Mouse (Mus musculus): ENCODE results near the gene Dnah1. TPM values are rescaled to one million over a fixed set of nuclear protein-coding genes. Genes with fewer than 3 reads are reported as not detected.

The Dnah1 gene
- polyA plus RNA-seq, 1 experiment: not detected

DNA sequence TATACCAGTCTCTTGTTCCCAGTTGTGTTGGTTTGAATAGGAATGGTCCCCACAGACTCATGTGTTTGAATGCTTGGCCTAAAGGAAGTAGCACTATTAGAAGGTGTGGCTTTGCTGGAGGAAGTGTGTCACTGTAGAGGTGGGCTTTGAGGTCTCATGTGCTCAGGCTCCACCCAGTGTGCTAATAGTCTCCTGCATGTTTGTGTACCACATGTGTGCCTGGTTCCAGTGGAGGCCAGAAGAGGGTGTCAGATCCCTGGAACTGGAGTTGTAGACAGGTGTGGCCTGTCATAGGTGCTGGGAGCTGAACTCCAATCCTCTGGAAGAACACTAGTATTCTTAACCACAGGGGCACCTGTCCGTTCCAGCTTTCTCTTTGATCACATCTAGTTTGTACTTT is 3.5 kb upstream of the Dnah1 start:
- Histone ChIP-seq H3K27ac (replicated peaks; ENCODE audit: low read depth, low read length) (no peak overlapping the region), H3K4me3 (ENCODE audit: insufficient read depth, low read depth, low read length) (no peak overlapping the region), H3K4me1 (ENCODE audit: control insufficient read depth, insufficient read depth, insufficient read length, low read length) (no peaks in the 10 kb centered on the region; the same call in 1 of the 2 replicates)

DNA sequence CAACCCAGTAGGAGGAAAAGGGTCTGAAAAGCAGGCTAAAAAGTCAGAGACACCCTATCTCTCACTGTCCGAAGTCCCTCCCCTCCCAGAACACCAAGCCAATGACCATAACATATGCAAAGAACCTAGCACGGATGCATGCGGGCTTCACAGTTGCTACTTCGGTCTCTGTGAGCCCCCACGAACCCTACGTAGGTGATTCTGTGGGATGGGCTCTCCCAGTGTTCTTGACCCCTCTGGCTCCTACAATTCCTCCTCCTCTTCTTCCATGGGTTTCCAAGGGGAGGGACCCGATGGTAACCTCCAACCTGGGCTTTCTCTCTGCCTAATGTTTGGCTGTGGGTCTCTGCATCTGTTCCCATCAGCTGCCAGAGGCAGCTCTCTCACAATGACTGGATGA is 3.1 kb upstream of the Dnah1 start:
- H3K27ac ChIP-seq (replicated peaks; ENCODE audit: low read depth, low read length): no peak overlapping the region
- H3K4me3 ChIP-seq (ENCODE audit: insufficient read depth, low read depth, low read length): no peak overlapping the region
- H3K4me1 ChIP-seq (ENCODE audit: control insufficient read depth, insufficient read depth, insufficient read length, low read length): no peaks in the 10 kb centered on the region; the same call in 1 of the 2 replicates

GRCm38 (mm10) chr14:31325551-31325950 is 1.9 kb upstream of the Dnah1 start:
- no peak overlapping the region for H3K4me3 ChIP-seq (ENCODE audit: insufficient read depth, low read depth, low read length)
- no peak overlapping the region for H3K27ac ChIP-seq (replicated peaks; ENCODE audit: low read depth, low read length)
- H3K4me1 ChIP-seq (ENCODE audit: control insufficient read depth, insufficient read depth, insufficient read length, low read length): no peaks in the 10 kb centered on the region; the same call in 1 of the 2 replicates

GRCm38 (mm10) chr14:31324851-31325250 is 1.2 kb upstream of the Dnah1 start:
- Histone ChIP-seq H3K4me3 (ENCODE audit: insufficient read depth, low read depth, low read length) (no peak overlapping the region), H3K4me1 (ENCODE audit: control insufficient read depth, insufficient read depth, insufficient read length, low read length) (no peaks in the 10 kb centered on the region; the same call in 1 of the 2 replicates), H3K27ac (replicated peaks; ENCODE audit: low read depth, low read length) (no peak overlapping the region)

GRCm38 (mm10) chr14:31323189-31323588 is 507 bp downstream of the Dnah1 start:
- no peak overlapping the region for H3K27ac ChIP-seq (replicated peaks; ENCODE audit: low read depth, low read length)
- H3K4me1 ChIP-seq (ENCODE audit: control insufficient read depth, insufficient read depth, insufficient read length, low read length): no peaks in the 10 kb centered on the region; the same call in 1 of the 2 replicates
- H3K4me3 ChIP-seq (ENCODE audit: insufficient read depth, low read depth, low read length): no peak overlapping the region

- H3K27ac ChIP-seq (replicated peaks; ENCODE audit: low read depth, low read length): no peak overlapping the region
- no peak overlapping the region for H3K4me3 ChIP-seq (ENCODE audit: insufficient read depth, low read depth, low read length)
- no peaks in the 10 kb centered on the region; the same call in 1 of the 2 replicates for H3K4me1 ChIP-seq (ENCODE audit: control insufficient read depth, insufficient read depth, insufficient read length, low read length)
Measured at GRCm38 (mm10) chr14:31322191-31322590, 1.5 kb downstream of the Dnah1 start.

DNA sequence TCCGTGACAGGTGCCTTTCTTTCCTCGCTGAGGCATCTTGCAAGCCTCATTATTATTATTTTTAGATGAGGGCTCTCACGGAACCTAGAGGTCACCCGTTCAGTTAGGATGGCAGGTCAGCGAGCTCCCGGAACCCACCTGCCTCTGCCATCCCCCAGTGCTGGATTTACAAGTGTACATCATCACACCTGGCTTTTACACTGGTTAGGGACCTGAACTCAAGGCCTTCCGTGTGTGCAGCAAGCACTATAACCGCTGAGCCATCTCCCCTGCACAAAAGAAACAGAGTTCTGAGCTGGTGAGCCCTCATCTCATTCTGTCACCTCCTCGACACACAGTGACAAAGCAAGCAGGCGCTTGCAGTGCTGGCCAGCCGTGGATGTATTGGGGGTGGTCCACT is 2.5 kb downstream of the Dnah1 start:
- no peaks in the 10 kb centered on the region; the same call in 1 of the 2 replicates for H3K4me1 ChIP-seq (ENCODE audit: control insufficient read depth, insufficient read depth, insufficient read length, low read length)
- H3K4me3 ChIP-seq (ENCODE audit: insufficient read depth, low read depth, low read length): no peak overlapping the region
- no peak overlapping the region for H3K27ac ChIP-seq (replicated peaks; ENCODE audit: low read depth, low read length)

GRCm38 (mm10) chr14:31319546-31319945 is 4.2 kb downstream of the Dnah1 start:
- no peak overlapping the region for H3K27ac ChIP-seq (replicated peaks; ENCODE audit: low read depth, low read length)
- H3K4me1 ChIP-seq (ENCODE audit: control insufficient read depth, insufficient read depth, insufficient read length, low read length): no peaks in the 10 kb centered on the region; the same call in 1 of the 2 replicates
- no peak overlapping the region for H3K4me3 ChIP-seq (ENCODE audit: insufficient read depth, low read depth, low read length)

GRCm38 (mm10) chr14:31317754-31318153 is 5.9 kb downstream of the Dnah1 start:
- no peak overlapping the region for H3K27ac ChIP-seq (replicated peaks; ENCODE audit: low read depth, low read length)
- no peak overlapping the region for H3K4me3 ChIP-seq (ENCODE audit: insufficient read depth, low read depth, low read length)

DNA sequence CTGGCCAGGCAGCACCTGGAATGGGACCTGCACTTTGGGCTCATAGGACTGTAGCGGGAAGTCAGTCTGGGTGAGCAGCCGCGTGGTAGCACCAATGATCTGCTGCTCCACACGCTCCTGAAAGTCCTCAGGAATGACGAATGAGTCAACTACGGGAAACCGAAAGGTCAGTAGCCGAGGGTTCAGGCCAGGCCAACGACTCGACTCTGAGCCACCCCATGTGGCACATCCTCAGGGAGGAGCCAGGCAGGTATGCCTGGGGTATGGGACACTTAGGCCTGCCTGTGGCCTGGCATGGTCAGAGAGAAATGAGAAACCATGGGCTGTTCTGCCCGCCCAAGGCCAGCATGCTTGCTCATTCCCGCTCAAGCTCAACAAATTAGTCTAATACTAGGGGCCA is 7.1 kb downstream of the Dnah1 start:
- peaks cover 2% of the 10 kb centered on the region; the same call in 1 of the 2 replicates for H3K4me1 ChIP-seq (ENCODE audit: control insufficient read depth, insufficient read depth, insufficient read length, low read length)
- no peak overlapping the region for H3K27ac ChIP-seq (replicated peaks; ENCODE audit: low read depth, low read length)
- no peak overlapping the region for H3K4me3 ChIP-seq (ENCODE audit: insufficient read depth, low read depth, low read length)

More at GRCm38 (mm10) chr14:31317754-31318153, 5.9 kb downstream of the Dnah1 start:
- H3K4me1 ChIP-seq (ENCODE audit: control insufficient read depth, insufficient read depth, insufficient read length, low read length): peaks cover under 1% of the 10 kb centered on the region; the same call in 1 of the 2 replicates

DNA sequence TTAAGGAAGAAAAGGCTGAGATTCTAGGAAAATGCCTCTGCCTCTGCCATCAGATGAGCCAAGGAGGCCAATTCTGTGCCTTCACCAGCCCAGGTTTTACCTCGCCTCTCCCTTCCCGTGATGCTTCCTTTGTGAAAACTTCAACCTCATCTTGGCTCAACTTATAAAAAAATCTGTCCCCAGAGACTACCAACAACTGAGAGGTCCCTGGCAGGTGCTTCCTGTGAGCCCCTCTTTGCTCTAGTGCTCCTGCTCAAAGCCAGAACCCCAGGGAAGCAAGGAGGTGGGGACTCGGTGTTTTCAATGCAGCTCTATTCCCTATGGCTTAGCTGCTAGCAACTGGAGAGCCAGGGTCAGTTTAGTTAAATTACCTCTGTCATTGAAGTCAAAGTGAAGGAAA is 10.5 kb downstream of the Dnah1 start:
- no peak overlapping the region for H3K27ac ChIP-seq (replicated peaks; ENCODE audit: low read depth, low read length)
- peaks cover 2% of the 10 kb centered on the region; the same call in 1 of the 2 replicates for H3K4me1 ChIP-seq (ENCODE audit: control insufficient read depth, insufficient read depth, insufficient read length, low read length)
- no peak overlapping the region for H3K4me3 ChIP-seq (ENCODE audit: insufficient read depth, low read depth, low read length)

GRCm38 (mm10) chr14:31285728-31286127 is 38.0 kb downstream of the Dnah1 start:
- no peak overlapping the region for H3K27ac ChIP-seq (replicated peaks; ENCODE audit: low read depth, low read length)
- no peak overlapping the region for H3K4me3 ChIP-seq (ENCODE audit: insufficient read depth, low read depth, low read length)
- no peaks in the 10 kb centered on the region for H3K4me1 ChIP-seq (ENCODE audit: control insufficient read depth, insufficient read depth, insufficient read length, low read length)

- Histone ChIP-seq H3K4me1 (ENCODE audit: control insufficient read depth, insufficient read depth, insufficient read length, low read length) (no peaks in the 10 kb centered on the region), H3K27ac (replicated peaks; ENCODE audit: low read depth, low read length) (no peak overlapping the region), H3K4me3 (ENCODE audit: insufficient read depth, low read depth, low read length) (no peak overlapping the region)
Measured at GRCm38 (mm10) chr14:31272164-31272563, 51.5 kb downstream of the Dnah1 start.

DNA sequence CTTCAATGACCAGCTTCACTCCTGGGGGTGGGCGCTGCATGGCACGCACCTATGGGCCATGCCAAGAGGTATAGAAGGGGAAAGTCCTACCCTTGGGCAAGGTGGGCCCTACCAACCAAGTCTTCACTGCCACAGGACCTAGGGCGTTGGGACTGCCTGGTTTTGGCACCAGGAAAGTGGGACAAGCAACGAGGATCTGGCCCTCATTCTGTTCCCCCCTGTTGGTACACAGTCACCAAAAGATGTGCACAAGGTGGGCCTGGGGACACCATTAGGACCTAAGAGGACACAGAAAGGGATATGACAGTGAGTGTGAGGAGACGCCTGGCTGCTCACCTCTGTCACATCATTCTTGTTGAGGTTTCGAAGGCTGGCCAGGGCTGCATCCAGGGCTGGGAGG is 52.6 kb downstream of the Dnah1 start:
- no peak overlapping the region for H3K27ac ChIP-seq (replicated peaks; ENCODE audit: low read depth, low read length)
- no peaks in the 10 kb centered on the region for H3K4me1 ChIP-seq (ENCODE audit: control insufficient read depth, insufficient read depth, insufficient read length, low read length)
- no peak overlapping the region for H3K4me3 ChIP-seq (ENCODE audit: insufficient read depth, low read depth, low read length)

DNA sequence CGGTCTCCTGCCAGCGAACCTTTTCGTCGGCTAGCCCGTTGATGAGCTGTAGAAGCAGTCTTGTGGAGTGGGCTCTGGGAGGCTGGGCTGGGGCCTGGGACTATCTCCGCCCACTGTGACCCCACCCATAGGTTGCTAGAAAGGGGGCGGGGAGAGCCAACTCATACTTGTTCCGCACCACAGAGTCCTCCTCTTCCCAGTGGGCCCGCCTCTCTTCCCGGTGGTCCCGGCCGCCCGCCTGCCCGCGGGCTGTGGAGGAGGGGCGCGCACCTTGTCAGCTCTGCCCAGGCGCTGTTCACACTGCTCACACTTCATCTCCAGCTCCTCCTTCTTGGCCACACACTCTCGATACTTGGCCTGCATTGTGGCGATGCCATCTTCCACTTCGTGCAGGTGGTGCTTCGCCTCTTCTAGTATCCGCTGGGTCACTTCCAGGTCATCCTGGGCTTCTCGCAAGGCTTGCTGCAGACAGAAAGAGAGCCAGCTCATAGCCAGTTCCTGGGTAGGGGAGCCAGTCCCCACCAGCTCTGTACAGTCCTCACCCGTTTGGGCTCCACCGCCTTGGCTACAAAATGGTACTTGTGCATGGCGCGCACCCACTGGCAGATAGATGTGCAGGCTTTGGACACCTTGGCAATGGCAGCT is 54.1 kb downstream of the Dnah1 start:
- no peak overlapping the region for H3K27ac ChIP-seq (replicated peaks; ENCODE audit: low read depth, low read length)
- no peaks in the 10 kb centered on the region for H3K4me1 ChIP-seq (ENCODE audit: control insufficient read depth, insufficient read depth, insufficient read length, low read length)
- H3K4me3 ChIP-seq (ENCODE audit: insufficient read depth, low read depth, low read length): no peak overlapping the region

GRCm38 (mm10) chr14:31268301-31269001 is 55.2 kb downstream of the Dnah1 start:
- no peak overlapping the region for H3K27ac ChIP-seq (replicated peaks; ENCODE audit: low read depth, low read length)
- no peaks in the 10 kb centered on the region for H3K4me1 ChIP-seq (ENCODE audit: control insufficient read depth, insufficient read depth, insufficient read length, low read length)
- no peak overlapping the region for H3K4me3 ChIP-seq (ENCODE audit: insufficient read depth, low read depth, low read length)
